Mouse (Mus musculus) layer of hippocampus, adult 2 months (tissue): Measurements from ENCODE around the gene Alg11. TPM values are rescaled to one million over a fixed set of nuclear protein-coding genes. Genes with fewer than 3 reads are reported as not detected.

ENCODE experiments used
- DNase-seq, 2 experiments: peaks; one replicate each; pipeline ENCODE4 v3.0.0; 2022; ENCODE audit warnings: low spot score in 2 of 2
- H3K27ac ChIP-seq: fragments of 200-600 bp; 2 replicates; pipeline ENCODE4 v1.8.1; 2022
- H3K4me3 ChIP-seq: fragments of 200-600 bp; 2 replicates; pipeline ENCODE4 v1.8.1; 2022; ENCODE audit warnings: mild to moderate bottlenecking
- CTCF ChIP-seq: fragments of 200-600 bp; conservative IDR thresholded peaks from 2 replicates; pipeline ENCODE4 v1.8.1; 2022; ENCODE audit warnings: antibody characterized with exemption, mild to moderate bottlenecking, moderate library complexity
- long read RNA-seq, 2 experiments: library from polyadenylated mRNA; stranded (forward); transcript quantifications; one replicate each; pipeline ENCODE4 v2.0.0; 2021; ENCODE audit warnings: borderline mapping rate in 2 of 2
- total RNA-seq, 2 experiments: library from RNA; stranded (reverse); gene quantifications; 2 replicates each; pipeline ENCODE4 v1.2.3; 2021

Gene Alg11
- 10 to 100 TPM; 34.7 to 42.0 TPM for total RNA-seq
- long read RNA-seq, experiment 1, full-length matches to known transcripts = 5 of 11 reads
- long read RNA-seq, experiment 1, partial matches to known transcripts = 2 of 11 reads
- long read RNA-seq, experiment 1, other reads (novel, unspliced or antisense) = 4 of 11 reads
- long read RNA-seq, experiment 2, full-length matches to known transcripts = 10 of 19 reads
- long read RNA-seq, experiment 2, partial matches to known transcripts = 1 of 19 reads
- long read RNA-seq, experiment 2, other reads (novel, unspliced or antisense) = 8 of 19 reads

DNA sequence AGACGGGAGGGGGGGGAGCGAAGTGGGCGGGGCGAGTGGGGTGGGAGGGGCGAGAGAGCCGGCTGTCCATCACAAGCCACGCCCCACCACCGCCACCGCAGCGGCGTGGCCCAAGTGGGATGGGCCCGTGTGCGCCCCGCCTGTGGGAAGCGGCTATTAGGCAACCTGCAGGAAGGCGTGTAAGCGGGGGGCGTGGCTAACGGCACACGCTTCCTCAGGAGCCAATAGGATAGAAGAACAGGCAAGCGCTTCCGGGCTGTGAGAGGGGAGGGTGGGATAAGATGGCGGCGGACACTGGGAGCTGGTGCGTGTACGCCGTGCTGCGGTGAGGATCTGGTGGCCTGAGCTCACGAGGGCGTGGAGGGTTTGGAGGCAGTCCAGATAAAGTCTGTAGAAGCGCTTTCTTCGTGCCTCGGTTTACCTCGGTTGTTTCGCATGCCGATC is at the start of gene Alg11:
Alg11 (plus strand) TSS at position 276 of the 444 bp plus-strand sequence.
- DNase-seq = peak; percentile 96 to 98
- peak; percentile 53 for TF ChIP-seq CTCF
- Histone ChIP-seq H3K27ac (peak within 1 kb of the TSS; percentile 68), H3K4me3 (peak within 1 kb of the TSS; percentile 97)

DNA sequence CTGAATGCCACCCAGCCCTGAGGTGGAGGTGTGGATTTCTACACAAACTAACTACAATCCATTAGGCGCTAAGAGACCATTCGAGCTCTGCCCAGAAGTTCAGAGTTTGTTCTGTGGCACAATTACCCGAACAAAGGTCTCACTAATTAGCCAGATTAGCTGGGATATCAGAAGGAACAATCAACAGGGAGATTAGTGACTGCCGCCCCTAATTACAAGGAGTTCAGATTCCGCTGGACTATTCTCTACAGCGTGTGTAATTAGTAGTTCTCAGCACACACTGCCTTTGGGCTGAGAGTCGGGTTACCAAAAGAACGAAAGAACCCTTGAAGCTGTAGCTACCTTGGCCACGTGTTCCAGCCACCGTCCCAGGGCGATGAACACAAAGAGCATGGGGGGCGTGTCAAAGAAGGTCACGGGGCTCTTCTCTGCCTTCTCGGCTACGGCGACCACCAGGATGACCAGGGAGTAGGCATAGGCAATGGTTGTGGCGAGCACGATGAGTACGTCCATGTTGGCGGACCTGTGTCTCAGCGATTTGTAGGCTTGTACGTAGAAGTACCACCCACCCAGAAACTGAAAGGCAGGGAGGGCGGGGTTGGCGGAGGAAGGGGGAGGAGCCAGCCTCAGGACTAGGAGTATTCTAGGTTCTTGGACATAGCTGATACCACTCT is 47.4 kb upstream of the Alg11 start:
- Histone ChIP-seq H3K27ac (no peak overlapping the region), H3K4me3 (peak overlapping the region; percentile 45)
- no peak for DNase-seq
- TF ChIP-seq CTCF = no peak

DNA sequence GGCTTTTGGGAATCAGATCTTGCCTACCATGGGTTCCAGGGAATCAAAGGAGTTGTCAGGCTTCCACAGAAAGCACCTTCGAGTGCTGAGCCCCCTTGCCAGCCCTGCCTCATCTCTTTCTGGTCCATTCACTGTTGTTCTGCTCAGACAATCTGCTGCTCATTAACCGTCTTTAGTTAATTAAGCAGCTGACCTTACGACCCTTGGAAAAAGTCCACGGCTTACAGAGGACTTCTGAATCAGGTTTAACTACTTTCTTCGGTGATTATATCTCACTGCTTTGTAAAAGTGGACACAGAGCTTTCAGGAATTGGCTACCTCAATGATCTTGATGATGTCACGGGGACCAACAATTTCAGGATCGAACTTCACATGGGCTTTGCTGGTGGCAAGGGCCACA is 42.8 kb upstream of the Alg11 start:
- Histone ChIP-seq H3K27ac (no peak overlapping the region), H3K4me3 (no peak overlapping the region)
- no peak for TF ChIP-seq CTCF
- no peak for DNase-seq

DNA sequence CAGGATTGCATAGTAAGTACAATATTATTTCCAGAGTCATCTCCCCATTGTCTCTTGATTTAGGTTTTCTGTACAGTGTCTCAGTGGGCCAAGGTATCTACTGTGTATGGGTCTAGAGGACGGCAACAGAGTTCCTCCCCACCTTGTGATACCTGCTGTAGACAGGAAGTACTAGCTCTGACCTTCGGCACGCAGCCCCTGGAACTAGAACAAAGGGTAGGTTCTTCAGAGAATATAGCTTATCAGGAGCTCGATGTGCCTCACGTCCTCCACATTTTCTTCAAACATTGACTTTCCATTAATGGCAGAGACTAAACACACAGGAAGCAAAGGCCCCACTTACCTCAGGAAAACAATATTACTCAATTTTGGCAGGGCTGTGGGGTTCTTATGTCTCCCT is 41.0 kb upstream of the Alg11 start:
- no peak for DNase-seq
- Histone ChIP-seq H3K4me3 (no peak overlapping the region), H3K27ac (no peak overlapping the region)
- TF ChIP-seq CTCF = no peak

DNA sequence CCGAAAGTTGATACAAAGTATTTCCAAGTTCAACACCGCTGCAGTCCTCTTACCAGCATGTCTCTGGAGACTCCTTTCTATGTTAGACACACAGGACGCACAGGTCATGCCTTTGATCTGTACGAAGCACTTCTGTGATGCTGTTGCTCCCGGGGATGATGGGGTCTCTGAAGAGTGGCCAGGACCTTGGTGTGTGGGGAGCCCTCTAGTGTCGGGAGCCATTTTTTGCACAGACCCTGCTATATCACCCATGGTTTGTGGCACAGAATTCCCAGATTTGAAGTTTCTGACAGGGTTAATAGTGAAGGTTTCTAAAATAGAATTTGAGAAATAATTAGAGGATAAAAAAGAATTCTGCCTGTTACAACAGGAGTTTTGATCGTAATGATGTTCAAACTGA is 38.3 kb upstream of the Alg11 start:
- Histone ChIP-seq H3K4me3 (no peak overlapping the region), H3K27ac (no peak overlapping the region)
- TF ChIP-seq CTCF = peak; percentile 58
- DNase-seq = no peak

DNA sequence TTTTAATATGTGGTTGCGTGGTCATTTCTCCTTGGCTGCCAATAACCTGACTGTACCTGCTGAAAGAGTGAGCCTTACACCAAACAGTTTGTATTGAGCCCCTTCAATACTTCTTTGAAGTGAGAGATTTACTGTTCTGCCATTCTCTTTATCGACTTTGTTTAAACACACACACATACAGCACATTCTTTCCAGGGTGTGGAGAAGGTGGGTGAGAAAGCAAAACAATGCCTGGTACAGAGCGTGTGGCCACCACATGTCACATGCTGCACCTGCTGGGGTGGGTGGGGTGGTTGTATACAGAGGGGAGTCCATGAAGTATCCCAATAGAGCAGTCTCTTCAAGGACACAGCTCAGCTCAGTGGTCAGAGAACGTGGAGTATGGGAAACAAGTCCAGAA is 35.3 kb upstream of the Alg11 start:
- no peak overlapping the region for H3K27ac ChIP-seq
- no peak for TF ChIP-seq CTCF

DNA sequence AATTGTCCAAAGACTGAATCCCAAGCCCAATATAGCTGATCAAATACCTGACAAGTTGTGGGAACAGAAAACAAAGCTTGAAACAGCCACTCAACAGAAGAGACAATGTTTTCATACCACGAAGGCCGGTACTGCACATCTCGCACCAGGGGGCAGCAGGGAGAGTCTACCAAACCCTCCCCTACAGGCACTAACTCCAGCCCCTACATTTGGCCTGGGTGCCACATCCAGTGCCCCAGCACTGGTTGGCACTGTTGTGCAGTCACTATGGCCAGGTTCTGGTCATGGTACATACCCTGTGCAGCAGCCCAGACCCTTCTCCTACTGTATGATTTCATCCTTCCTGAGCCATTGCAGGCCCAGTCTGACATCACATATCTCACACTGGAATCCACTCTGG is 31.5 kb upstream of the Alg11 start:
- no peak overlapping the region for H3K4me3 ChIP-seq
- TF ChIP-seq CTCF = peak; percentile 37
- H3K27ac ChIP-seq = no peak overlapping the region
- DNase-seq = no peak

More for the DNA sequence above, 35.3 kb upstream of the Alg11 start:
- no peak overlapping the region for H3K4me3 ChIP-seq
- no peak for DNase-seq

DNA sequence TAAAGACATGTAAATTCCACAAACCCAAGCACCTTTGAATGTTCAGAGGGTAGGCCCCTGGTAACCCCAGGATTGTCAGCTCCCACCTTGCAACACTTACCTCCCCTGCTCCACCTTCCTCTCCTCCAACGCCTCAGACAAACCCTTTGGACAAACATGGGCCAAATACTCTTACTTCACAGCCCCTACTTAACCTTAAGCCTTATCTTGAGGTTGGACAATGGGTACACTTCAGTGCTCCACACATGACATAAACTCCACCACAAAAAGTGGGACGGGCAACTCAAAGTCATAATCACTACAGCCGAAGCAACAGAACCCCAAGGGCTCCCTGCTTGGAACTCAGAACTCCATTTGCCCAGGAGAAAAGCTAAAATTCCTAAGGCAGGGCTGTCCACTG is 29.5 kb upstream of the Alg11 start:
- no peak overlapping the region for H3K4me3 ChIP-seq
- no peak for DNase-seq
- TF ChIP-seq CTCF = no peak
- no peak overlapping the region for H3K27ac ChIP-seq

DNA sequence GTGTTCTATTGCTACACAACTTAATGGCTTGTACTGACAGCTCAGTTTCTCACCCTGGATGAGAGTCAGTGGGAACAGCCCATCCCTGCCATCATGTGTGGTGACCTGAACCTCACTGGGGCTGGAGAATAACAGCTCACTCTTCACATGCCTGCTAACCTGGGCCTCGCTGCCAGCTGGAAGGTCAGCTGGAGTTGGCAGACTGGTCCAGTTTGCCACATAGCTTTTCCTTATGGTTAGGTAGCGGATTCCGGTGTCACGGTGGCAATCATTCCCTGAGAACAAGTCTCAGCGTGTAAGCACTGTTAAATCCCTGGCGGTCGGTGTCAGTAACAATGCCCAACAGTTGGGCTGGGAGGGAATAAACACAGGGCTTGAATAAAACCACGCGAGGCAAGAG is 24.4 kb upstream of the Alg11 start:
- H3K4me3 ChIP-seq = no peak overlapping the region

DNA sequence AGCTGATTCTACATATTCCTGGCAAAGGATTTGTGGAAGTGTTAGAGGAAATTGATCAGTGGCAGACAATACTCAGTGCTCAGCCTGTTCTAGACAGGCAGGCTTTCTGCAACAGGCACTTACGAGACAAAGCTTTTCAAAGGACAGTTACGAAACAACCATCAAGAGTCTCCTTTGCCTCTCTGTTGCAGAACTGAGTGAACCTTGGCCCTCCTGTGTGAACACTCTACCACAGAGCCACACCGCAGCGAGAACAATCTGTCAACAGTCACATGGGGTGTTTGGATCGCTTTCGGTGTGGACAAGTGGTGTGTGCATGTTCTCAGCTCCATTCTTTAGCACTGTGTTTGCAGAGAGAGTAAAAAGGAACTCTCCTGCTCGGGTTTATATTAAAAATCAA is 23.5 kb upstream of the Alg11 start:
- no peak for TF ChIP-seq CTCF
- Histone ChIP-seq H3K4me3 (no peak overlapping the region), H3K27ac (no peak overlapping the region)
- DNase-seq = no peak

More for the DNA sequence above, 24.4 kb upstream of the Alg11 start:
- no peak overlapping the region for H3K27ac ChIP-seq
- no peak for TF ChIP-seq CTCF
- DNase-seq = no peak

DNA sequence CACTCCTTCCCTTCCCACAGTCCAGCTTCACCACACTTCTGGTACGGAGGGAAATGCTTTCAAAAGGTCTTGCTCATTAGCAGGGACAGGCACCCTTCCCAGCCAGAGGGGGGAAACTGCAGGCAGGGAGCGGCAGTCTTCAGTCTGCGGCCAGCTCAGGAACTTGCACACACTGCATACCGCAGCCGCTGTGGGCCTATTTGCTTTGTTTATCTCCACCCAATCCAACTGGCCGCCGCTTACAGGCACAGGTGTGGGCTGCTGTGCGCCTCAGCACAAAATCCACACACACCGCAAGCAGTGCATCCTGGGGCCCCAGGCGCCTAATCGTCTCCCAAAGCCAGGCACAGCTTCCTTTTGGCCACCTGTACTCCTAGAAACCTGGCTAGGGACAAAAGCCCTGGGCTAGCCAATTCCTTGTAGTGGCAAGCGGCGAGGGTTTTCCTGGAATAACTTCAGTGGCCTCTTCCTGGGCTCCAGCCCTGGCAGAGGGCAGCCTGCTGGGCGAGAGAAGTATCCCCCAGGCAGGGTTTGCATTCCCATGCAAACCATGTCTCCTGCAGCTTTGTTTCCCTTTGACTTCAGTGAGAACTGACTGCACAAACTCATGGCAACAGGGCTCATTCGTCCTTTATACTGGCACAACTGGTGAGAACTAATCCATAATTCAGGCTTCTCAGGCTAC is 20.9 kb upstream of the Alg11 start:
- no peak for DNase-seq
- TF ChIP-seq CTCF = no peak
- Histone ChIP-seq H3K4me3 (peak overlapping the region; percentile 4; the same call in 1 of the 2 replicates), H3K27ac (no peak overlapping the region)

DNA sequence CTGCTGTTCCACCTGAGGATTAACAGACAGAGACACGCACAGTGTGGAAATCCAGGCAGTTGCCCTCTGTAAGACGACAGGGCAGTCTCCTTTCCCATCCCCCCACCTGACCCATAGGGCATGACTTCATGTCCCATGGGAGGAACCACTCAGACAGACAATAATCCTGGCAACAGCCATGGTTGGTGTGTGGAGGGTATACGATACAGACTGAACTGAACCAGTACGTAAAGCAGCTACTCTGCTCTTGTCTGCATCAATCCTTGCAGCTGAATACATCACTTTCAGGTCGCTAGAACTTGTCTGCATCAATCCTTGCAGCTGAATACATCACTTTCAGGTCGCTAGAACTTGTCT is 20.4 kb upstream of the Alg11 start:
- Histone ChIP-seq H3K27ac (no peak overlapping the region), H3K4me3 (no peak overlapping the region)
- TF ChIP-seq CTCF = no peak
- no peak for DNase-seq

DNA sequence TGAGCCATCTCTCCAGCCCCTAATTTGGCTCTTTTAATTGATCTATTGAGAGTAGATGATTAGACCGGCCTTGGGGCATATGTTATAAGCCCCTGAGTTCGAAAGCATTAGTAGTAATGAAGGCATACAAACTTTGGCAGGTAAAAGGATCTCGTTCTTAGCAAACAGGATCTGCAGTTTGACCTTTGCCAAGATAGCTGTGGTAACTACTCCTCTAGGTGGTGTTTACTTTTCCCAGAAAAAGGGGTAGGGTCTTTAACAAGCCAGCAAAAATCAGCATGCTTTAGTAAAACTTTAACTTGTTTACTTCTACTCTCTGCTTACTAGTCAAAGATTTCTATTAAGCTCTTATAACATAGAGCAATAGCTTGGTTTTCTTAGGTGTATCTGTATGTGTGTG is 18.0 kb upstream of the Alg11 start:
- no peak for TF ChIP-seq CTCF
- Histone ChIP-seq H3K4me3 (no peak overlapping the region), H3K27ac (no peak overlapping the region)
- DNase-seq = no peak
